Mouse (Mus musculus): ENCODE results near the gene Il34. TPM values are rescaled to one million over a fixed set of nuclear protein-coding genes. Genes with fewer than 3 reads are reported as not detected.

Il34 gene
- polyA plus RNA-seq, 1 experiment from 2014 or later, result 1.9 TPM

- Histone ChIP-seq H3K9ac (ENCODE audit: low read length) (no peak overlapping the region), H3K27me3 (ENCODE audit: control insufficient read depth, insufficient read depth, low read length) (no peaks in the 10 kb centered on the region), H3K9me3 (replicated peaks; ENCODE audit: control insufficient read depth, low read length) (no peaks in the 10 kb centered on the region), H3K4me2 (ENCODE audit: low read depth, low read length) (no peak overlapping the region), H3K27ac (ENCODE audit: low read length) (peak overlapping the region; percentile 42), H3K36me3 (ENCODE audit: control insufficient read depth, insufficient read depth) (no peaks in the 10 kb centered on the region), H3K4me1 (ENCODE audit: control insufficient read depth, insufficient read depth, low read length) (peaks cover 6% of the 10 kb centered on the region), H3K4me3 (ENCODE audit: low read length) (no peak overlapping the region)
- 63% methylated on average over 7 of the region's 7 CpGs for WGBS
- peak; percentile 23 for ATAC-seq (replicated peaks; ENCODE audit: extremely low read depth, insufficient read depth, low FRiP score)
Observed at GRCm38 (mm10) chr8:110760280-110760940, 45.3 kb downstream of the Il34 start.

GRCm38 (mm10) chr8:110756196-110756595, 49.5 kb downstream of the Il34 start:
- peaks cover 4% of the 10 kb centered on the region for H3K4me1 ChIP-seq (ENCODE audit: control insufficient read depth, insufficient read depth, low read length)
- 79% methylated on average over 5 of the region's 5 CpGs for WGBS
- H3K27ac ChIP-seq (ENCODE audit: low read length), result no peak overlapping the region
- no peaks in the 10 kb centered on the region for H3K36me3 ChIP-seq (ENCODE audit: control insufficient read depth, insufficient read depth)
- H3K9me3 ChIP-seq (replicated peaks; ENCODE audit: control insufficient read depth, low read length), result no peaks in the 10 kb centered on the region
- no peak overlapping the region for H3K4me2 ChIP-seq (ENCODE audit: low read depth, low read length)
- no peaks in the 10 kb centered on the region for H3K27me3 ChIP-seq (ENCODE audit: control insufficient read depth, insufficient read depth, low read length)
- no peak for ATAC-seq (replicated peaks; ENCODE audit: extremely low read depth, insufficient read depth, low FRiP score)
- H3K9ac ChIP-seq (ENCODE audit: low read length), result no peak overlapping the region
- no peak overlapping the region for H3K4me3 ChIP-seq (ENCODE audit: low read length)

GRCm38 (mm10) chr8:110755511-110756170, 50.1 kb downstream of the Il34 start:
- Histone ChIP-seq H3K9me3 (replicated peaks; ENCODE audit: control insufficient read depth, low read length) (no peaks in the 10 kb centered on the region), H3K36me3 (ENCODE audit: control insufficient read depth, insufficient read depth) (no peaks in the 10 kb centered on the region), H3K4me2 (ENCODE audit: low read depth, low read length) (no peak overlapping the region), H3K4me3 (ENCODE audit: low read length) (no peak overlapping the region), H3K4me1 (ENCODE audit: control insufficient read depth, insufficient read depth, low read length) (peaks cover 4% of the 10 kb centered on the region), H3K27me3 (ENCODE audit: control insufficient read depth, insufficient read depth, low read length) (no peaks in the 10 kb centered on the region), H3K27ac (ENCODE audit: low read length) (no peak overlapping the region), H3K9ac (ENCODE audit: low read length) (no peak overlapping the region)
- ATAC-seq (replicated peaks; ENCODE audit: extremely low read depth, insufficient read depth, low FRiP score), result no peak
- WGBS, result 51% methylated on average over 15 of the region's 15 CpGs

- no peak overlapping the region for H3K9ac ChIP-seq (ENCODE audit: low read length)
- no peak for ATAC-seq (replicated peaks; ENCODE audit: extremely low read depth, insufficient read depth, low FRiP score)
- no peak overlapping the region for H3K4me2 ChIP-seq (ENCODE audit: low read depth, low read length)
- H3K27ac ChIP-seq (ENCODE audit: low read length), result no peak overlapping the region
- WGBS, result 48% methylated on average over 4 of the region's 4 CpGs
- H3K4me3 ChIP-seq (ENCODE audit: low read length), result no peak overlapping the region
- no peaks in the 10 kb centered on the region for H3K4me1 ChIP-seq (ENCODE audit: control insufficient read depth, insufficient read depth, low read length)
- H3K27me3 ChIP-seq (ENCODE audit: control insufficient read depth, insufficient read depth, low read length), result no peaks in the 10 kb centered on the region
- no peaks in the 10 kb centered on the region for H3K9me3 ChIP-seq (replicated peaks; ENCODE audit: control insufficient read depth, low read length)
- H3K36me3 ChIP-seq (ENCODE audit: control insufficient read depth, insufficient read depth), result no peaks in the 10 kb centered on the region
Observed at GRCm38 (mm10) chr8:110754713-110755112, 51.0 kb downstream of the Il34 start.

GRCm38 (mm10) chr8:110751490-110751889, 54.2 kb downstream of the Il34 start:
- ATAC-seq (replicated peaks; ENCODE audit: extremely low read depth, insufficient read depth, low FRiP score), result no peak
- no peaks in the 10 kb centered on the region for H3K27me3 ChIP-seq (ENCODE audit: control insufficient read depth, insufficient read depth, low read length)
- 80% methylated on average over 5 of the region's 5 CpGs for WGBS

GRCm38 (mm10) chr8:110750269-110750668, 55.5 kb downstream of the Il34 start:
- no peaks in the 10 kb centered on the region for H3K9me3 ChIP-seq (replicated peaks; ENCODE audit: control insufficient read depth, low read length)
- H3K4me2 ChIP-seq (ENCODE audit: low read depth, low read length), result no peak overlapping the region
- no peaks in the 10 kb centered on the region for H3K4me1 ChIP-seq (ENCODE audit: control insufficient read depth, insufficient read depth, low read length)
- ATAC-seq (replicated peaks; ENCODE audit: extremely low read depth, insufficient read depth, low FRiP score), result no peak
- no peak overlapping the region for H3K9ac ChIP-seq (ENCODE audit: low read length)
- no peak overlapping the region for H3K4me3 ChIP-seq (ENCODE audit: low read length)
- WGBS, result 34% methylated on average over 13 of the region's 13 CpGs
- H3K27ac ChIP-seq (ENCODE audit: low read length), result no peak overlapping the region
- no peaks in the 10 kb centered on the region for H3K36me3 ChIP-seq (ENCODE audit: control insufficient read depth, insufficient read depth)
- H3K27me3 ChIP-seq (ENCODE audit: control insufficient read depth, insufficient read depth, low read length), result no peaks in the 10 kb centered on the region

More at GRCm38 (mm10) chr8:110751490-110751889, 54.2 kb downstream of the Il34 start:
- Histone ChIP-seq H3K9me3 (replicated peaks; ENCODE audit: control insufficient read depth, low read length) (no peaks in the 10 kb centered on the region), H3K4me1 (ENCODE audit: control insufficient read depth, insufficient read depth, low read length) (no peaks in the 10 kb centered on the region), H3K4me2 (ENCODE audit: low read depth, low read length) (no peak overlapping the region), H3K36me3 (ENCODE audit: control insufficient read depth, insufficient read depth) (no peaks in the 10 kb centered on the region), H3K27ac (ENCODE audit: low read length) (no peak overlapping the region), H3K9ac (ENCODE audit: low read length) (no peak overlapping the region), H3K4me3 (ENCODE audit: low read length) (no peak overlapping the region)

GRCm38 (mm10) chr8:110749500-110750170, 56.1 kb downstream of the Il34 start:
- Histone ChIP-seq H3K9me3 (replicated peaks; ENCODE audit: control insufficient read depth, low read length) (no peaks in the 10 kb centered on the region), H3K27ac (ENCODE audit: low read length) (no peak overlapping the region), H3K4me3 (ENCODE audit: low read length) (no peak overlapping the region), H3K4me1 (ENCODE audit: control insufficient read depth, insufficient read depth, low read length) (no peaks in the 10 kb centered on the region), H3K27me3 (ENCODE audit: control insufficient read depth, insufficient read depth, low read length) (no peaks in the 10 kb centered on the region), H3K9ac (ENCODE audit: low read length) (no peak overlapping the region), H3K4me2 (ENCODE audit: low read depth, low read length) (no peak overlapping the region), H3K36me3 (ENCODE audit: control insufficient read depth, insufficient read depth) (no peaks in the 10 kb centered on the region)
- no peak for ATAC-seq (replicated peaks; ENCODE audit: extremely low read depth, insufficient read depth, low FRiP score)
- WGBS, result 56% methylated on average over 10 of the region's 10 CpGs

- whole genome bisulfite sequencing, result 61% methylated on average over 9 of the region's 9 CpGs
- H3K27me3 ChIP-seq (ENCODE audit: control insufficient read depth, insufficient read depth, low read length), result no peaks in the 10 kb centered on the region
- no peak overlapping the region for H3K9ac ChIP-seq (ENCODE audit: low read length)
- no peaks in the 10 kb centered on the region for H3K36me3 ChIP-seq (ENCODE audit: control insufficient read depth, insufficient read depth)
- H3K9me3 ChIP-seq (replicated peaks; ENCODE audit: control insufficient read depth, low read length), result no peaks in the 10 kb centered on the region
- no peak overlapping the region for H3K27ac ChIP-seq (ENCODE audit: low read length)
- ATAC-seq (replicated peaks; ENCODE audit: extremely low read depth, insufficient read depth, low FRiP score), result no peak
- no peaks in the 10 kb centered on the region for H3K4me1 ChIP-seq (ENCODE audit: control insufficient read depth, insufficient read depth, low read length)
- no peak overlapping the region for H3K4me2 ChIP-seq (ENCODE audit: low read depth, low read length)
- H3K4me3 ChIP-seq (ENCODE audit: low read length), result no peak overlapping the region
Observed at GRCm38 (mm10) chr8:110746661-110747060, 59.1 kb downstream of the Il34 start.

- no peak overlapping the region for H3K4me2 ChIP-seq (ENCODE audit: low read depth, low read length)
- ATAC-seq (replicated peaks; ENCODE audit: extremely low read depth, insufficient read depth, low FRiP score), result no peak
- H3K27ac ChIP-seq (ENCODE audit: low read length), result no peak overlapping the region
- no peaks in the 10 kb centered on the region for H3K9me3 ChIP-seq (replicated peaks; ENCODE audit: control insufficient read depth, low read length)
- no peaks in the 10 kb centered on the region for H3K36me3 ChIP-seq (ENCODE audit: control insufficient read depth, insufficient read depth)
- no peaks in the 10 kb centered on the region for H3K27me3 ChIP-seq (ENCODE audit: control insufficient read depth, insufficient read depth, low read length)
- H3K4me3 ChIP-seq (ENCODE audit: low read length), result no peak overlapping the region
- no peak overlapping the region for H3K9ac ChIP-seq (ENCODE audit: low read length)
- no peaks in the 10 kb centered on the region for H3K4me1 ChIP-seq (ENCODE audit: control insufficient read depth, insufficient read depth, low read length)
- 90% methylated on average over 10 of the region's 10 CpGs for WGBS
Observed at GRCm38 (mm10) chr8:110745162-110745561, 60.6 kb downstream of the Il34 start.

All from heart, embryonic 16.5 days (tissue).